Mouse (Mus musculus): Measurements from ENCODE around the gene Gpr132.
"Not testable (repeated sequence)": the region's sequence is repeated elsewhere in the genome, so short reads cannot be mapped to it uniquely, and the experiment has no call there.

Gene Gpr132

GRCm38 (mm10) chr12:112821974-112822373 is 46.1 kb downstream of the Gpr132 start:
- DNase-seq (ENCODE audit: low read depth, low spot score): no peak

DNA sequence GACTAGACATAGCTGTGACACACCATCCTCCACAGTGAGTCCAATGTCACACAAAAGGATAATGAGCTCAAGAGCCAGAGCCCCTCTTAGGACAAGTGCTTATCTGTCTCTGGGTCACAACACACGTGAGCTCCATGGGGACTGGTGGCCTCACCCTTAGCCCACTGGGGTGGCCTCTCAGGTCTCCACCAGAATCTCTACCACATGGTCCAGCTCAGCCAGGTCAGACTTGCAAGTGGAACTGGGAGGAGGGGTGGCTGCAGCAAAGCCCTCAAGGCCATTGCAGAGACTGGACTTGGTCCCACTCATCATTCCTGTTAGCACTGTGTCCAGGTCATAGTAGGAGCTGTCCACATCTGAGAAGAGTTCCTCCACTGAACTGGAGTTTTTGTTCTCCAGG is 46.8 kb downstream of the Gpr132 start:
- DNase-seq (ENCODE audit: low read depth, low spot score): no peak

DNA sequence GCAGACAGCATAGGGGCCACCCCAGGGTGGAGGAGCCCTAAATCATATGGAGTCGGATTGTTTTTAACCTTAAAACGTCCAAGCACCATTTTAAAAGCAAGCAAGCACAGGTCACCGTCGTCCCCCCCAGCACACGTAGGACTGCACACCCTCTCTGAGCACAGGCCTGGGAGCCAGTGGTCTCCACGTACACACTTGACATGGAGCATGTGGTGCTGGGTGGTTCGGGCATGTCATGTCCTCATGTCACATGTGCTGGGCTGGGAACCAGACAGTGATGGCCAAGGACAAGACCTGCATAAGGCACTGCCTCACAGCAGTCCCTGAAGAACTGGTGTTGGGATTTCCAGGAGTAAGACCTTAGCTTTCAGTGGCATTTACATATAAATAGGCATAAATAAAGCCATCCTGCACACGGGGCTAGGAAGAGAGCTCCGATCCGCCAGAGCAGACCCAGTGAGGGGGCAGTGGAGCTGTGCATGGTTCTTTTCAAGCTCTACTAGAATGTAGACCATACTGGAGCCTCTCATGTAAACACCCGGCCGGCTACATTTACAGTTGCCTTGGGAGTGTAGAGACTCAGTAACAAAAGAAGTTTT is 47.5 kb downstream of the Gpr132 start:
- DNase-seq (ENCODE audit: low read depth, low spot score): no peak

- DNase-seq (ENCODE audit: low read depth, low spot score): no peak
These were observed 48.9 kb downstream of the Gpr132 start for GRCm38 (mm10) chr12:112819057-112819662.

GRCm38 (mm10) chr12:112816866-112817265 is 51.2 kb downstream of the Gpr132 start:
- DNase-seq (ENCODE audit: low read depth, low spot score): not testable (repeated sequence)

DNA sequence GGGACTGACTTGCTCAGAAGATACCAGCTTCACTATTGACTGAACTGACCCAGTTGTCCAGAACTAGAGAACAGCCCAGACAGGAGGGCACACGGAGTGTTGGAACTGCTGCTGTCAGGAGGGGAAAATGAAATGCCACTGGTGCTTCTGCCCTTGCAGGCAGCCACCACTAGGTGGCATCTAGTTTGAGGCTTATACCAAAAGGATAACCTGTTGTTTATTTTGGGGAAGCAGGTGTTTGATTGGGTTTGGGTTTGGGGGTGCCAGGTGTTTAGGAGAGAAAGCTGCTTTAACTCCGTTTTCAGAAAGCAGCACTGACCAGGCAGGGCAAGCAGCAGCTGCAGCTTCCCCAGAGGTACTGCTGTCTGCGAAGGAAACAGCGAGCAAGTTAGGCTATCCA is 51.7 kb downstream of the Gpr132 start:
- DNase-seq (ENCODE audit: low read depth, low spot score): peak; percentile 75

DNA sequence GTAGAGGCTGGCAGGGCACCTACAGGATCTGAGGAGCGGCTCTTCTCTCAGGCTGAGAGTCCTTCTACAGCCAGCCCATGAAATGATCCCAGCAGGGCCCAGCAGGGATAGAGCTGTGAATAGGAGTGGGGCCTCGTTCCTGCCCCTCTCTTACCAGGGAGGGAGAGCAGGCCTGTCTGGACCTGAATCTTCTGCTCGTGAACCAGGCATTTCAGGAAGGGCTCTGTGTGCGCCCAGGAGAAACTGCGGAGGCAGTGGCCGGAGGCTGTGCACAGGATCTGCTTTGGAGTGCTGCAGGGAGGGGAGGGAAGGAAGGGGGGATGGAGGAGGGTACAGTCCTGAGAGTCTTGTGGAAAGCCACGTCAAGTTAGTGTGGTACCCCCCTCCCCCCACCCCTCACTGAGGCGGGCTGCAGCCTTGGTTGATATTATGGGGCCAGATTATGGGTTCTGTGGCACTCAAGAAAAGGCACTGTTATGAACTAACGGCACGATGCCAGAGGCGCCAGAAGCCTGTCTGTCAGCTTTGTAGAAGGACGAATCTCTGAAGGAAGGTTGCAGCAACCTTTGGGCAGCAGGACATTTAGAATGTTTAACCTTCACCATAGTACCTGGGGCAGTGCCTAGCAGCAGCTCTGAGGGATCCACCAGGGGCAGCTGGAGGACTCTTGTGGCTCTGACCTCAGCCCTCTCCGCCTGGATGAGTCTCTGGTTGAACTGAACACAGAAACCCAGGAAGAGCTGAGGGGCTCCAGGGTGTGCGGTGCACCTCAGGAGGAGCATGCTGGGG is 53.2 kb downstream of the Gpr132 start:
- DNase-seq (ENCODE audit: low read depth, low spot score): no peak

DNA sequence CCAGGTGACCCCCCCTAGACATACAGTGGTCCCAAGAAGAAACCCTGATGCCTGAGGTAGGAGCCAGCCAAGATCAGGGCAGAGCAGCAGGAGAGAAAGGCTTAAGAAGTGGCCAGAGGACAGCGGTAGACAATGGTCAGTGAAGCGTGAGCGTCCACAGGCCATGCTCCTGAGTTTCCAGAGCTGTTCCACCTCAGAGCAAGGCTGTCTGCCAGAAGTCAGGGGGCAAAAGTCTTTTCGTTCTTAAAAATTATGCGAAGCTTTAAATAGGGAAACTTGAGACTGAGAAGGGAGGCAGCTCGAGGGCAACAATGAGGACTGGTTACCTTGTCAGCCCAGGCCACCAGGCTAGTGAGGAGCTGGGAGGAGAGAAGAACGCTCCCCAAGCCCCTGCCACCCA is 54.7 kb downstream of the Gpr132 start:
- DNase-seq (ENCODE audit: low read depth, low spot score): no peak

- DNase-seq (ENCODE audit: low read depth, low spot score): no peak
These were observed 57.7 kb downstream of the Gpr132 start for GRCm38 (mm10) chr12:112810092-112810885.

GRCm38 (mm10) chr12:112809641-112810040 is 58.4 kb downstream of the Gpr132 start:
- DNase-seq (ENCODE audit: low read depth, low spot score): no peak

DNA sequence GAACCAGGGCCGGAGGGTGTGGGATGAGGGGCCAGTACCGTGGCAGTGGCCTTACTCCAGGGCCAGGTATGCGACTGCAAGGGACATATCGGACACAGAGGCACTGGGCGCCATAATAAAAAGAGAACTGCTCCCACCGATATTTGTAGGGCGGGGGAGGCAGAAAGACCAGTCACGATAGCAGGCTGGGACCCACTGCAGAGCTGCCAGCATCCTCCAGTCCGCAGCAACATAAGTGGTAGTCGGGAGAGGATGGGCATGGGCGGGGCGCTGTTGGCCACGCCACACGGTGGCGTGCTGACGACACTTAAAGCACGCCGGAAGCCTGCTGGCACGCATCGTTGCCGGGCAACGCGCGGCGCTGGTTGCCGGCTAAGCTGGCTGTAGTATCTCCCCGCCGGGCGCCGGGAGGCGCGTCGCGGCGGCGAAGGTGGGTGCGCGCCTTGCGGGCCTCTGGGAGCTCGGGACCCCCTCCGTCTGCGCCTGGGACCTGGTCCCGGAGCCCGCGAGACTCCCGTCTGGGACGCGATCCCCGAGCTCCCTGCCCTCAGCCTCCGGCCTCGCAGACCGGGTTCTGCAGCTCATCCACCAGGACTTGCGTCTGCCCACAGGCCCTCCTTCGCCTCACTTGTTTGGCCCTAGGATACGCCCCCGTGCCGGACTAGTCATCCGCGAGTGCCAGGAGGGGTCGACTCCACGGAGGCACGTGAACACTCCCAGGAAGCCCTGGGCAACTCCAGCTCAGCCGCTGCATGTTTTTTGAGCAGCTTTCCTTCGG is 59.3 kb downstream of the Gpr132 start, which contains the start of gene Clba1:
TSS of gene Clba1 (plus strand) at position 351 of the 778 bp plus-strand sequence.
- DNase-seq (ENCODE audit: low read depth, low spot score): peak; percentile 96

GRCm38 (mm10) chr12:112808212-112808586 is 59.8 kb downstream of the Gpr132 start:
- no peak for DNase-seq (ENCODE audit: low read depth, low spot score)

DNA sequence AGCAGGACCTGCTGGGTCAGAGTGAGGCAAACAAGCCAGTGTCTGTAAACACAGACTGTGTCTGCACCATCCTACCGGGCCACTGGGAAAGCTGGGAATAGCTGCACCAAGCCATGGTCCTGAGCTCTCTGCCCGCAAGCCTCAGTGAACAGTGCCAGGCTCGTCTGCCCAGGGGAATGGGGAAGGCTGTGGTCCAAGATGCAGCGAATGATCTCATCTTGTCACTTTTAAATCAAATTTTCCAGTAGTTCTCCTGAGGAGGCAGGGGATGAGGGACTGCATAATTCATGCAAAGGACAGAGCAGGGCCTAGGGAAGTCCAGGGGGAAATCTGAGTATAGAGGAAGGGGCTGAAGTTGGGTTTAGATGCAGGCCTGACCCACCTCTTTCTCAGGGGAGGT is 60.2 kb downstream of the Gpr132 start:
- DNase-seq (ENCODE audit: low read depth, low spot score): no peak

DNA sequence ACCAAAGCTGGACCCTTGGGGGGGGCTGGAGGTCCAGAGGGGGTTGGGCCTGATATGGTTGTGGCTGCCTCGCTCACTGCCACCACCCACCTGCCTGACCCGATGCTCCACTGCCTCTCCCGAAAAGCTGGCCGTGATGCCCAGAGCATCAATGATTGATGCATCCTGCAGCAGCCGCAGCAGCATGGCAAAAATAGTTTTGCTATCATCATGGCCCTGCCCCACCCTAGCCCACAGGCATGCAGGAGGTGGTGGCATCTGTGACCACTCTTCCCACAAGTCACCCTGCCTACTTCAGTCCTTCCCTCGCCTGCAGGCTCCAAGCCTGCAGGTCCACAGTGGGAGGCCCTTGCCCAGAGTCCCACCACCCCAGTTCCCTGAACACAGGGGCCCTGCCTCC is 62.0 kb downstream of the Gpr132 start:
- DNase-seq (ENCODE audit: low read depth, low spot score): no peak

- no peak for DNase-seq (ENCODE audit: low read depth, low spot score)
These were observed 64.0 kb downstream of the Gpr132 start for GRCm38 (mm10) chr12:112804046-112804445.

DNA sequence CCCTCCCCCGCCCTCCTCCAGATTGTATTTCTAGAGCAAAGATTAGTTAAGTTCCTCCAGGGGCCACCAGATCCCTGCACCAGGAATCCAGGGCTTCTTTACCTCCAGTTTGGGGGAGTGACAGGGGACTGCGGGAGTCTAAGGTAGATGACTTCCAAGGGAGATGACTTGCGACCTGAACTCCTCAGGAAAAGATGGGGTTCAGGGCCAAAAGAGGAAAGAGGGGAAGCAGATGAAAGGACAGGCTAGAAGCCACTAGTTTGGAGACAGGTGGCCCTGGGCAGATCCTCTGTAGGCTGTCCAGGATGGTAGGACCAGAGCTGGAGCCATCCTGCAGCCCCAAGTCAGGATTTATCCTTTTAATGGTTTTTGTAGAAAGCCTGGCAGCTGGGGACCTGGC is 65.1 kb downstream of the Gpr132 start:
- no peak for DNase-seq (ENCODE audit: low read depth, low spot score)

GRCm38 (mm10) chr12:112801864-112802846 is 65.9 kb downstream of the Gpr132 start, which contains the start of gene Ahnak2:
TSS of gene Ahnak2 (minus strand) at chr12:112802657.
- peak; percentile 18 for DNase-seq (ENCODE audit: low read depth, low spot score)
